Mouse (Mus musculus): ENCODE data around the gene Celf6. TPM values are rescaled to one million over a fixed set of nuclear protein-coding genes. Genes with fewer than 3 reads are reported as not detected.

Celf6 gene
- polyA plus RNA-seq, 2 experiments, result 0.02 TPM; not detected in 1

GRCm38 (mm10) chr9:59589703-59590439 lies 12.2 kb downstream of the Celf6 start:
- DNase-seq (ENCODE audit: low read depth in 3 of 3, low spot score in 3 of 3), result no peak

DNA sequence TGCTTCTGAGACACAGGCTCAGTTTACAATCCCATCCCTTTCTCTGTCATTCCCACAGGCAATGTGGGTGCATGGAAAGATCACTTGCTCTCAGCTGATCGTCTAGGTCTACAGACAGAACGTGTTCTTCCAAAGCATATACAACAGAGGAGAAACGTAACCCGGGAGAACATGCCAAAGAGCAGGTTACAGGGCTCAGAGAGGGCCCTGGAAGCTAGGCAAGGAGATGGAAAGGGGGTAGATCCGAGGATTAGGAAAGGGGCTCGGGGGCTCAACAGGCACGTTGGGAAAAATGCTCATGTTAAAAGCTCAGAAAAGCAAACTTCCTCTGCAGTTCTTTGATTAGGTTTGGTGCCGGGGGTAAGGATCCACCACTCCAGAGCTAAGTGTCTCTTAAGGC lies 23.9 kb downstream of the Celf6 start:
- Histone ChIP-seq H3K9me3 (ENCODE audit: control insufficient read depth, low read length) (no peaks in the 10 kb centered on the region), H3K27me3 (ENCODE audit: control insufficient read depth, insufficient read depth, low read length) (peaks cover 29% of the 10 kb centered on the region), H3K4me2 (ENCODE audit: low read depth) (no peak overlapping the region), H3K4me3 (ENCODE audit: insufficient read depth in 1 of 2, low read depth in 2 of 2, low read length in 2 of 2) (no peak overlapping the region), H3K9ac (replicated peaks) (no peak overlapping the region), H3K27ac (no peak overlapping the region), H3K36me3 (replicated peaks; ENCODE audit: control insufficient read depth, insufficient read depth, low read depth) (no peaks in the 10 kb centered on the region), H3K4me1 (replicated peaks; ENCODE audit: control insufficient read depth in 2 of 2, insufficient read depth in 2 of 2, low read length in 1 of 2) (no peaks in the 10 kb centered on the region)
- ATAC-seq (ENCODE audit: insufficient read depth) (no peak), DNase-seq (ENCODE audit: low read depth in 3 of 3, low spot score in 3 of 3) (no peak)
- TF ChIP-seq EP300 (IDR thresholded peaks at IDR 0.05; ENCODE audit: low read depth) (no peak), CTCF (IDR thresholded peaks at IDR 0.05; ENCODE audit: low read depth) (no peak)
- WGBS (ENCODE audit: insufficient replicate concordance), result 52% methylated on average over 8 of the region's 8 CpGs

More at GRCm38 (mm10) chr9:59589703-59590439, 12.2 kb downstream of the Celf6 start:
- Histone ChIP-seq H3K36me3 (replicated peaks; ENCODE audit: control insufficient read depth, insufficient read depth, low read depth) (no peaks in the 10 kb centered on the region), H3K27me3 (ENCODE audit: control insufficient read depth, insufficient read depth, low read length) (peaks cover 16% of the 10 kb centered on the region), H3K9me3 (ENCODE audit: control insufficient read depth, low read length) (no peaks in the 10 kb centered on the region), H3K4me3 (ENCODE audit: insufficient read depth in 1 of 2, low read depth in 2 of 2, low read length in 2 of 2) (no peak overlapping the region), H3K4me1 (replicated peaks; ENCODE audit: control insufficient read depth in 2 of 2, insufficient read depth in 2 of 2, low read length in 1 of 2) (no peaks in the 10 kb centered on the region), H3K4me2 (ENCODE audit: low read depth) (no peak overlapping the region), H3K27ac (no peak overlapping the region), H3K9ac (replicated peaks) (no peak overlapping the region)
- WGBS (ENCODE audit: insufficient replicate concordance), result 21% methylated on average over 10 of the region's 10 CpGs
- no peak for ATAC-seq (ENCODE audit: insufficient read depth)
- TF ChIP-seq CTCF (IDR thresholded peaks at IDR 0.05; ENCODE audit: low read depth) (no peak), EP300 (IDR thresholded peaks at IDR 0.05; ENCODE audit: low read depth) (no peak)

DNA sequence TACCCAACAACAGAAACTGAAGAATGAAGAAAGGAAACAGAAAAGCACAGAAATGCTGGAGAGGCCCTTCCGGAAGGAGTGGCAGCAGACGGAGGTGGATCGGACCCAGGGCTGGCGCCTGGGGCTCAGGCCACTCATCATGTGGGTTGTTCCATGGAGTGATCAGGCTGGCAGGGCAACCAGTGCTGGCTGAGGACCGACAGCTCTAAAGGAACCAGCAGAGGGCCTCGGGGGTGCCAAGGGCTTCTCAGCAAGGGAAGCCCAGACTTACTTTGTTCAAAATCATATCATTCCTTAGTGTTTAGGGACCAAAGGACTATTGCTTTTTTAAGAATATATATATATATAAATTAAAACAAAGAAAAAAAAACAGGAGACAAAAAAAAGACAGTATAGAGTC lies 28.2 kb downstream of the Celf6 start:
- no peaks in the 10 kb centered on the region for H3K4me1 ChIP-seq (replicated peaks; ENCODE audit: control insufficient read depth in 2 of 2, insufficient read depth in 2 of 2, low read length in 1 of 2)
- H3K4me3 ChIP-seq (ENCODE audit: insufficient read depth in 1 of 2, low read depth in 2 of 2, low read length in 2 of 2), result no peak overlapping the region
- H3K27ac ChIP-seq, result no peak overlapping the region
- 47% methylated on average over 6 of the region's 6 CpGs for WGBS (ENCODE audit: insufficient replicate concordance)
- no peak overlapping the region for H3K4me2 ChIP-seq (ENCODE audit: low read depth)
- ATAC-seq (ENCODE audit: insufficient read depth) (no peak), DNase-seq (ENCODE audit: low read depth in 3 of 3, low spot score in 3 of 3) (no peak)
- H3K9ac ChIP-seq (replicated peaks), result no peak overlapping the region
- H3K36me3 ChIP-seq (replicated peaks; ENCODE audit: control insufficient read depth, insufficient read depth, low read depth), result no peaks in the 10 kb centered on the region
- TF ChIP-seq CTCF (IDR thresholded peaks at IDR 0.05; ENCODE audit: low read depth), result 0 out of 2 replicates have a peak, but pooled peaks have one; percentile 13
- TF ChIP-seq EP300 (IDR thresholded peaks at IDR 0.05; ENCODE audit: low read depth), result no peak
- peaks cover 28% of the 10 kb centered on the region for H3K27me3 ChIP-seq (ENCODE audit: control insufficient read depth, insufficient read depth, low read length)
- H3K9me3 ChIP-seq (ENCODE audit: control insufficient read depth, low read length), result no peaks in the 10 kb centered on the region

DNA sequence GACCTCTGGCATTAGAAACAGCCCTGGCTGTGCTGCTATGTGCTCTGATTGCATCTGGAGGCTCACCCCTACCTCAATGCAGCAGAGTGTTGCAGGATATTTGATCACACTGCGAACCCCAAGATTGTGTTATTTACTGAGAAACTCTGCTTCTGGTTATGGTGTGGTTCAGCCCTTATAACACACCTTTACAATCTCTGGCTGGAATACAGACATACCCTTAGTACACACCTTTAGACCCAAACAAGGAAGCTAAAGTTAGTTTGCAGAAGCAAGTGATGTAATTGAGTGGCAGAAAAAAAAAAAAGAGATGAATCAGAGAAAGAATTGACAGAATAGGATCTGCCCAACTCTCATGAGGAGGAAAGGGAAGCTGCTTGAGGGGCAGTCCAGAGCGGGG lies 33.2 kb downstream of the Celf6 start:
- 60% methylated on average over 2 of the region's 2 CpGs for WGBS (ENCODE audit: insufficient replicate concordance)

GRCm38 (mm10) chr9:59615797-59616196 lies 38.1 kb downstream of the Celf6 start:
- Histone ChIP-seq H3K27ac (no peak overlapping the region), H3K9ac (replicated peaks) (no peak overlapping the region), H3K4me1 (replicated peaks; ENCODE audit: control insufficient read depth in 2 of 2, insufficient read depth in 2 of 2, low read length in 1 of 2) (no peaks in the 10 kb centered on the region), H3K9me3 (ENCODE audit: control insufficient read depth, low read length) (no peaks in the 10 kb centered on the region), H3K4me3 (ENCODE audit: insufficient read depth in 1 of 2, low read depth in 2 of 2, low read length in 2 of 2) (no peak overlapping the region), H3K36me3 (replicated peaks; ENCODE audit: control insufficient read depth, insufficient read depth, low read depth) (no peaks in the 10 kb centered on the region), H3K27me3 (ENCODE audit: control insufficient read depth, insufficient read depth, low read length) (no peaks in the 10 kb centered on the region), H3K4me2 (ENCODE audit: low read depth) (no peak overlapping the region)
- DNase-seq (ENCODE audit: low read depth in 3 of 3, low spot score in 3 of 3) (no peak), ATAC-seq (ENCODE audit: insufficient read depth) (no peak)
- 67% methylated on average over 2 of the region's 2 CpGs for WGBS (ENCODE audit: insufficient replicate concordance)
- TF ChIP-seq CTCF (IDR thresholded peaks at IDR 0.05; ENCODE audit: low read depth) (no peak), EP300 (IDR thresholded peaks at IDR 0.05; ENCODE audit: low read depth) (no peak)

More for the DNA sequence above, 33.2 kb downstream of the Celf6 start:
- no peak overlapping the region for H3K4me3 ChIP-seq (ENCODE audit: insufficient read depth in 1 of 2, low read depth in 2 of 2, low read length in 2 of 2)
- H3K4me1 ChIP-seq (replicated peaks; ENCODE audit: control insufficient read depth in 2 of 2, insufficient read depth in 2 of 2, low read length in 1 of 2), result no peaks in the 10 kb centered on the region
- H3K36me3 ChIP-seq (replicated peaks; ENCODE audit: control insufficient read depth, insufficient read depth, low read depth), result no peaks in the 10 kb centered on the region
- ATAC-seq (ENCODE audit: insufficient read depth), result no peak
- no peak overlapping the region for H3K27ac ChIP-seq
- no peak overlapping the region for H3K9ac ChIP-seq (replicated peaks)
- no peaks in the 10 kb centered on the region for H3K9me3 ChIP-seq (ENCODE audit: control insufficient read depth, low read length)
- no peaks in the 10 kb centered on the region; the same call in 1 of the 2 replicates for H3K27me3 ChIP-seq (ENCODE audit: control insufficient read depth, insufficient read depth, low read length)
- DNase-seq (ENCODE audit: low read depth in 3 of 3, low spot score in 3 of 3), result no peak
- no peak for TF ChIP-seq EP300 (IDR thresholded peaks at IDR 0.05; ENCODE audit: low read depth)
- TF ChIP-seq CTCF (IDR thresholded peaks at IDR 0.05; ENCODE audit: low read depth), result no peak
- no peak overlapping the region for H3K4me2 ChIP-seq (ENCODE audit: low read depth)

Data from liver, embryonic 14.5 days (tissue).